Mouse (Mus musculus): ENCODE data around the gene Tmem178b. TPM values are rescaled to one million over a fixed set of nuclear protein-coding genes. Genes with fewer than 3 reads are reported as not detected.

The Tmem178b gene
- total and polyA plus RNA-seq, 2 experiments from 2014 or later, result 31.3 to 159 TPM

DNA sequence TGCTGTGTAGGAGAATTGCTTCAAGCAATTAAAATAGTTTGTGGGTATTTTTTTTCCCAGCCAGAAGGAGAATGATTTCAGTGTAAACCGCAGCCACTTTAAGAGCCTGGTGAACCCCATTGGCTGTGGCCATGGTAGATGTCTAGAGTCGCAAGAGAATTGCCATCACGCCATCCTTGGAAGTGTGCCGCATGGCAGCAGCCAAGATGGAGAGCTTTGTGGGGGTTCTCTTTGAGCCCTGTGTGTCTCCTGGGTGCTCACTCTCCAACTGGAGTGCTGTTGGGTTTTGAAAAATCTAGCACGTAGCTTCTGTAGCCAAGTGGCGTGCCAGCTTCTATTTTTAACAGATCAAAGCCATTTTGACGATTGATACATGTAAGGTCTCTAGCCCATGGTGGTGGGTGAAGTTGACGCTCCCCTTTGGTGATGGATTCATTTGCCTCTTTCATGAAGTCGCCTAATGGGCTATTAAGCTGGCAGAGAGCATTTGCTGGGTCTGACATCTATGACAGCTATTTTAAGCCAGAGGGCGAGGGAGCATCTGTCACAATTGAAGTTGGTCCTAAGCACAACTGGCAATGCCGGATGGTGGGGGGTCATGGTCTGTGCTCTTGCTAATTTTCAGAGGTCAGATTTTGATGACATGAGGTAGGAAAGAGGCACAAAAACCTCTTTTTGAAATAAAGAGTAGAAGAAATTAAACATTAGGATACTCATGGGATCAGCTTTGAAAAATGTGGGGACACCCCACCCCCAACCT lies 133.1 kb downstream of the Tmem178b start:
- TF ChIP-seq CTCF (IDR thresholded peaks at IDR 0.05), result no peak
- DNase-seq (ENCODE audit: low spot score), result peak; percentile 26
- no peaks in the 10 kb centered on the region for H3K9me3 ChIP-seq (ENCODE audit: low read length)
- no peaks in the 10 kb centered on the region for H3K27me3 ChIP-seq (ENCODE audit: insufficient read depth, low read length)
- ATAC-seq (ENCODE audit: low FRiP score), result no peak
- no peaks in the 10 kb centered on the region for H3K36me3 ChIP-seq (ENCODE audit: insufficient read depth, low read length)
- H3K9ac ChIP-seq (replicated peaks; ENCODE audit: low read length, poor library complexity, severe bottlenecking), result no peak overlapping the region
- H3K27ac ChIP-seq (ENCODE audit: low read depth, low read length), result no peak overlapping the region
- 58% methylated on average over 11 of the region's 11 CpGs for WGBS
- H3K4me2 ChIP-seq (ENCODE audit: low read depth, low read length, poor library complexity, severe bottlenecking), result no peak overlapping the region
- H3K4me3 ChIP-seq (ENCODE audit: low read depth, low read length), result no peak overlapping the region
- H3K4me1 ChIP-seq (ENCODE audit: insufficient read depth, low read length), result peaks cover 19% of the 10 kb centered on the region

DNA sequence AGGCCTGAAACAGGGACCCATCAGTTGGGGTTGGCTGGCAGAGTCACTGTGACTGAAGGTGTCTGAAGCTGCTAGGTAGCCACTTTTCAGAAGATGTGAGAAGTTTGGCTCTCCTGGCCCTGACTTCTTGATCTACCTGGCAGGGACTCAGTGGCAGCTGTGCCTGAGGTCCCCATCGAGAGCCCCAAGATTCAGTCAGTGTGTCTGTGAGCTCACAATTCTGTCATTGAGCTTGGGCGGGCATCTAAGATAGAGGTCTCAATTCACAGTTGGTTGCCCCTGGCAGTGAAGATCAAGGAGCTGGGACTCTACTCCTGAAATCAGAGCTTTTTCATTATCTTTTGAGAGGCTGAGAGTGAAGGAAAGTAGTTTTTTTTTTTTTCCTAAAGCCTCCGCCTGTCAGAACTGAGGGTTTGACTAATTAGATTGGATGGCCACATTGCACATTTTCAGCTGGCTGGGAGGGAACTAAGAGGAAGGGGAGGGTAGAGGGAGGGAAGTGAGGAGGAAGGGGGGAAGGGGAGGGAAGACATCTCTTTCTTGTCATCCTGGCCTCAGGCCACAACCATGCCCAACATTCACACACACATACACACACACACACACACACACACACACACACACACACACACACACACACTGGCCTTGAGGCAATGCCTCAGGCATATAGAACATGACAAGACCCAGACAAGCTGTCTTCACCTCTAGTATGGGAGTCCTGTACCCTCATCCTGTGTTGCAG lies 135.3 kb downstream of the Tmem178b start:
- DNase-seq (ENCODE audit: low spot score) (peak; percentile 39), ATAC-seq (ENCODE audit: low FRiP score) (peak; percentile 22; the same call in 1 of the 2 replicates)
- no peaks in the 10 kb centered on the region for H3K36me3 ChIP-seq (ENCODE audit: insufficient read depth, low read length)
- H3K27me3 ChIP-seq (ENCODE audit: insufficient read depth, low read length), result no peaks in the 10 kb centered on the region
- H3K4me3 ChIP-seq (ENCODE audit: low read depth, low read length), result no peak overlapping the region
- peaks cover 21% of the 10 kb centered on the region for H3K4me1 ChIP-seq (ENCODE audit: insufficient read depth, low read length)
- WGBS, result 16% methylated on average over 3 of the region's 3 CpGs
- no peak for TF ChIP-seq CTCF (IDR thresholded peaks at IDR 0.05)
- H3K9ac ChIP-seq (replicated peaks; ENCODE audit: low read length, poor library complexity, severe bottlenecking), result no peak overlapping the region
- H3K4me2 ChIP-seq (ENCODE audit: low read depth, low read length, poor library complexity, severe bottlenecking), result no peak overlapping the region
- H3K9me3 ChIP-seq (ENCODE audit: low read length), result no peaks in the 10 kb centered on the region
- H3K27ac ChIP-seq (ENCODE audit: low read depth, low read length), result no peak overlapping the region

DNA sequence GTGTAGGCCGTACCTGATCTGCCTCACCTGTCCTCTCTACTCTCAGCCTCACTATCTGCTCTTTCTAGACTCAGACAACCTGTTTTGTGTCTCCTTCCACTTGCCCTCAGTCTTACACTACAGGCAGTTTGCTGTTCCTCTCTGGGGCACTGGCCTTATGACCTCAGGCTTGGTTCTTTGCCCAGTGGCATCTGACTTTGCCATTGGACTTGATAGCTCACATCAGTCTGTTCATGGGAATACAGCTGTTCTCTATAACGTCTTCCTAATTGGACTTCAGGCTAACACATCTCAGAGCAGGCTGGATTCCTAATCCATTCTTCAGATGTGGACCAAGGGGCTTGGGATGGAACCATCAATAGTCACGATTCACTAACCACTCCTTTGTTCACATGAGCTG lies 136.6 kb downstream of the Tmem178b start:
- Histone ChIP-seq H3K9me3 (ENCODE audit: low read length) (no peaks in the 10 kb centered on the region), H3K27me3 (ENCODE audit: insufficient read depth, low read length) (no peaks in the 10 kb centered on the region), H3K36me3 (ENCODE audit: insufficient read depth, low read length) (no peaks in the 10 kb centered on the region), H3K9ac (replicated peaks; ENCODE audit: low read length, poor library complexity, severe bottlenecking) (no peak overlapping the region), H3K4me1 (ENCODE audit: insufficient read depth, low read length) (peaks cover 21% of the 10 kb centered on the region), H3K4me2 (ENCODE audit: low read depth, low read length, poor library complexity, severe bottlenecking) (no peak overlapping the region), H3K4me3 (ENCODE audit: low read depth, low read length) (no peak overlapping the region), H3K27ac (ENCODE audit: low read depth, low read length) (no peak overlapping the region)
- WGBS, result 57% methylated on average over 3 of the region's 3 CpGs
- no peak for TF ChIP-seq CTCF (IDR thresholded peaks at IDR 0.05)
- DNase-seq (ENCODE audit: low spot score) (no peak), ATAC-seq (ENCODE audit: low FRiP score) (no peak)

DNA sequence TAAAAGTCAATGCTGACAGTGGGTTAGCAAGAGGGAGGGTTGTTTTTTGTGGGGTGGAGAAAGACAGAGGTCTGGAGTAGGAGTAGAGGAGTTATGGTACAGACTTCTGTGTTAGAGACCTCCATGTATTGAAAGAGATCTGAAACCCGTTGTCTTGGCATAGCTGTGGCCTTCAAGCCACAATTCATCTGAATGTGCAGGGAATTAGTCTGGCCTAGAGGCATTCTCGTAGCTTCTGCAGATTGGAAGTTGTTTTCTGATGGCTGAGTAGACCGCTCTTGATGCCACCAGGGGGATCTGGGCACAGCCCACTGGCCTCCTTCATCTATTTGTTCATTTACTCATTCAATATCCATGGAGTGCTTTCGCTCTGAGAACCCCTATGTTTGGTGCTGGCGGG lies 138.0 kb downstream of the Tmem178b start:
- Histone ChIP-seq H3K4me2 (ENCODE audit: low read depth, low read length, poor library complexity, severe bottlenecking) (no peak overlapping the region), H3K27me3 (ENCODE audit: insufficient read depth, low read length) (no peaks in the 10 kb centered on the region), H3K9ac (replicated peaks; ENCODE audit: low read length, poor library complexity, severe bottlenecking) (no peak overlapping the region), H3K4me1 (ENCODE audit: insufficient read depth, low read length) (peaks cover 31% of the 10 kb centered on the region), H3K9me3 (ENCODE audit: low read length) (no peaks in the 10 kb centered on the region), H3K4me3 (ENCODE audit: low read depth, low read length) (no peak overlapping the region), H3K27ac (ENCODE audit: low read depth, low read length) (no peak overlapping the region), H3K36me3 (ENCODE audit: insufficient read depth, low read length) (no peaks in the 10 kb centered on the region)
- ATAC-seq (ENCODE audit: low FRiP score) (no peak), DNase-seq (ENCODE audit: low spot score) (no peak)
- TF ChIP-seq CTCF (IDR thresholded peaks at IDR 0.05), result no peak
- WGBS, result 87% methylated on average over 5 of the region's 5 CpGs

DNA sequence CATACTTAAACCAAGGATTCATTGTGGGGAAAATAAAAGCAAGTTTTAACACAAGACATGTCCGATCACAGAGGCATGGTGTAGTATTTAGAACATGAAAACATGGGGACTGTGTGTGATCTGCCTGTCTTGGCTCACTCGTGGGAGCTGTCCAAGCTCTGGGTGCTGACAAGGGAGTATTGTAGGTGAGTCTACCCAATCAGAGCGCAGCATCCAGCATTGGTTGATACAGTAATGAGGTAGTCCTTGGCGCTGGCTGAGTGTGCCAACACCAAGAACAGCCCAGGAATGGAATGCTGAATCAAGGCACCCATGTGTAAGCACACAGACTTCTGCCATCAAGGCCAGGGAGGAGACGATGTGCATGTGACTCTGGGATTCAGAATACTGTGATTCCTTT lies 138.5 kb downstream of the Tmem178b start:
- ATAC-seq (ENCODE audit: low FRiP score), result no peak
- H3K9ac ChIP-seq (replicated peaks; ENCODE audit: low read length, poor library complexity, severe bottlenecking), result no peak overlapping the region
- WGBS, result 72% methylated on average over 5 of the region's 5 CpGs
- no peaks in the 10 kb centered on the region for H3K36me3 ChIP-seq (ENCODE audit: insufficient read depth, low read length)
- no peak overlapping the region for H3K27ac ChIP-seq (ENCODE audit: low read depth, low read length)
- no peaks in the 10 kb centered on the region for H3K9me3 ChIP-seq (ENCODE audit: low read length)
- no peak overlapping the region for H3K4me3 ChIP-seq (ENCODE audit: low read depth, low read length)
- peaks cover 33% of the 10 kb centered on the region for H3K4me1 ChIP-seq (ENCODE audit: insufficient read depth, low read length)
- TF ChIP-seq CTCF (IDR thresholded peaks at IDR 0.05), result no peak
- no peak overlapping the region for H3K4me2 ChIP-seq (ENCODE audit: low read depth, low read length, poor library complexity, severe bottlenecking)
- no peaks in the 10 kb centered on the region for H3K27me3 ChIP-seq (ENCODE audit: insufficient read depth, low read length)
- no peak for DNase-seq (ENCODE audit: low spot score)

DNA sequence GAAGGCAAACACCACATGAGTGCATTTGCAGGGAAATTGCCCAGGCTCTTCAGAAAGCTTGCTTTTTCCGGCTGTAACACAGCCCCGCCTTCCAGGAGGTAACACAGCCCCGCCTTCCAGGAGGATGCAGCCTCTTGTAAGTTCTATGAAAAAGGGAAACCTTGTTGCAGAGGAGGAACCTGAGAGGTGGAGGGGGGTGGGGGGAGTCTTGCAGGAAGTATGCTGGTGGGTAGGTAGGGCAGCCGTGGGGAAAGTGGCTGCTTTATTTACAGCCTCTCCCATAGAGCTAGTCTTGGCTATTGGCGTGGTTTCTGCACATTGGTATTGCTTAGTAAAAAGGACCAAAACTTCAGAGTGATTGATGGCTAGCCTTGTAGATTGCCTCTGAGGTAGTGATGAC lies 140.3 kb downstream of the Tmem178b start:
- DNase-seq (ENCODE audit: low spot score) (no peak), ATAC-seq (ENCODE audit: low FRiP score) (no peak)
- H3K27ac ChIP-seq (ENCODE audit: low read depth, low read length), result no peak overlapping the region
- no peak overlapping the region for H3K4me3 ChIP-seq (ENCODE audit: low read depth, low read length)
- H3K4me2 ChIP-seq (ENCODE audit: low read depth, low read length, poor library complexity, severe bottlenecking), result no peak overlapping the region
- H3K9me3 ChIP-seq (ENCODE audit: low read length), result no peaks in the 10 kb centered on the region
- TF ChIP-seq CTCF (IDR thresholded peaks at IDR 0.05), result no peak
- no peak overlapping the region for H3K9ac ChIP-seq (replicated peaks; ENCODE audit: low read length, poor library complexity, severe bottlenecking)
- H3K4me1 ChIP-seq (ENCODE audit: insufficient read depth, low read length), result peaks cover 24% of the 10 kb centered on the region
- no peaks in the 10 kb centered on the region for H3K27me3 ChIP-seq (ENCODE audit: insufficient read depth, low read length)
- H3K36me3 ChIP-seq (ENCODE audit: insufficient read depth, low read length), result no peaks in the 10 kb centered on the region
- 69% methylated on average over 5 of the region's 5 CpGs for WGBS
